Mouse (Mus musculus) megakaryocyte, embryonic 14.5 days (primary cell): ENCODE measurements at regions not wholly inside any gene's neighbourhood (a gene's known extent, or its start where the extent isn't known, plus 50 kb on each side); places are given as distances from the start of the nearest gene placed in this dataset.

Experiments used
- FLI1 ChIP-seq: IDR thresholded peaks from 2 replicates; pipeline ENCODE4 v1.6.1; 2012; ENCODE audit warnings: low read length, inconsistent platforms, mixed read lengths
- GATA1 ChIP-seq: IDR thresholded peaks from 3 replicates; pipeline ENCODE4 v1.6.1; 2012; ENCODE audit warnings: mixed read lengths, low read length, inconsistent platforms, borderline replicate concordance

DNA sequence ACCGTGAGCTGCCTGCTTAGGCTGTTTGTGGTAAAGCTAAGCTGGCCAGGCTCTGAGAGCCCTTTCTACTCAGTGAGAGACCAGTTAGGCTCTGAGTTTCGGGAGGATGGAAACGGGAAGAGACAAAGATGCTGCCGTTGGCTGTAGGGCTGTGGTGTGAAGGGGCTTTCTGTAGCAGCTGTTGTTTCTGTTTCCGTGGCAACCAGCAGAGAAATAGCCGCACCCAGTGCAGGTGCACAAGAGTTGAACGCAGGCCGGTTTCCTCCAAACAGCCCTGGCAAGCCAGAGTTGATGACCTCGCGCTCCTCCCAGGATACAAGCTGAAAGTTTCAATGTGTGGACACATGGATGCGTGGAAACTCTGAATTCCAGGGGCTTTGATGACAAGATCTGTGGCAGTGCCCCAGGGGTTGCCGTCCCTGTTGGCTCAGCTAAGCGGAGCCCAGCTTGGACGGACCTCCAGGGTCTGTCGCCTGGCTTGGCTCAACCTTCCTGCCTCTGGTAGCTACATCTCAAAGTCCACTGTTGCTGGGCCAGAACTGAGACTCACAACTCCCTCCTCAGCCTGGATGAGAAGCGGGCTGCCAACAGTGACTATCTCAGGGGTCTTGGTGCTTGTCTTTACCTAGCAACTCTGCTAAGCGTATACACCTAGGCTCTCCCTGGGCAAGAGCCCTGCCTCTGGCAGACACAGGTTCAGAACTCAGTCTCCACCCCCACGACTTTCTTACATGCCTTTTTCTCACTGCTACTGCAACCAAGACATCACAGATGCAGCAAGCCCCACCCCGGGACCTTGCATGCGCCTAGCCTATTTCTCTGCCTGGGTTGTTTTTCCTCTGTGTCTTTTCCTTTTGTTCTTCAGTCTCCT lies 192.6 kb upstream of the Map3k1 start:
- no peak for TF ChIP-seq GATA1
- TF ChIP-seq FLI1 = no peak
